Mouse (Mus musculus) hindbrain, embryonic 11.5 days (tissue): ENCODE results near the gene Ccdc190. TPM values are rescaled to one million over a fixed set of nuclear protein-coding genes. Genes with fewer than 3 reads are reported as not detected.

Experiments used
- ATAC-seq: fragments of 200-750 bp; cut with Nextera tagmentation; 2 replicates; pipeline ENCODE4 v1.8.0; 2017; ENCODE audit warnings: mild to moderate bottlenecking, moderate TSS enrichment, moderate library complexity; ENCODE audit not compliant: low FRiP score
- DNase-seq: peaks from one replicate; pipeline ENCODE4 v3.0.0-alpha.2; 2015; ENCODE audit warnings: low spot score
- H3K27ac ChIP-seq: fragments of 300-500 bp; sonication (generic); 2 replicates; pipeline ENCODE4 v1.5.1; 2014; ENCODE audit warnings: mild to moderate bottlenecking, low read depth, low read length
- H3K27me3 ChIP-seq: fragments of 300-500 bp; sonication (generic); 2 replicates; pipeline ENCODE4 v1.6.1; 2014; ENCODE audit warnings: mild to moderate bottlenecking, low read length, moderate library complexity, mixed read lengths; ENCODE audit not compliant: control insufficient read depth, insufficient read depth
- H3K36me3 ChIP-seq: fragments of 300-500 bp; sonication (generic); 2 replicates; pipeline ENCODE4 v1.6.1; 2014; ENCODE audit warnings: mild to moderate bottlenecking, low read length, moderate library complexity, mixed read lengths; ENCODE audit not compliant: control insufficient read depth, insufficient read depth
- H3K4me1 ChIP-seq: fragments of 300-500 bp; sonication (generic); replicated peaks from 2 replicates; pipeline ENCODE4 v1.6.1; 2014; ENCODE audit warnings: low read length, mixed read lengths; ENCODE audit not compliant: control insufficient read depth, insufficient read depth
- H3K4me2 ChIP-seq: fragments of 300-500 bp; sonication (generic); replicated peaks from 2 replicates; pipeline ENCODE4 v1.6.1; 2014; ENCODE audit warnings: mild to moderate bottlenecking, low read depth, low read length
- H3K4me3 ChIP-seq: fragments of 300-500 bp; sonication (generic); 2 replicates; pipeline ENCODE4 v1.5.1; 2014; ENCODE audit warnings: low read depth, low read length
- H3K9ac ChIP-seq: fragments of 300-500 bp; sonication (generic); 2 replicates; pipeline ENCODE4 v1.6.1; 2014; ENCODE audit warnings: low read depth, low read length
- H3K9me3 ChIP-seq: fragments of 300-500 bp; sonication (generic); 2 replicates; pipeline ENCODE4 v1.6.1; 2016; ENCODE audit warnings: low read length; ENCODE audit not compliant: control insufficient read depth
- WGBS: fragments of 180-500 bp; shearing (Covaris S2); extraction: QIAGEN DNeasy Blood & Tissue Kit; methylation state at CpG from one replicate; pipeline ENCODE4 v1.1.7; 2014; 5-methylcytosine and 5-hydroxymethylcytosine counted together
- polyA plus RNA-seq: library from polyadenylated mRNA; unstranded; fragments of >200 nt; fragmentation: Nextera tagmentation; extraction: Ambion mirVana; gene quantifications from 2 replicates; pipeline ENCODE4 v1.2.1, GENCODE M21; 2014

Gene Ccdc190
- 0.63 and 0.69 TPM in 2 replicates for polyA plus RNA-seq

DNA sequence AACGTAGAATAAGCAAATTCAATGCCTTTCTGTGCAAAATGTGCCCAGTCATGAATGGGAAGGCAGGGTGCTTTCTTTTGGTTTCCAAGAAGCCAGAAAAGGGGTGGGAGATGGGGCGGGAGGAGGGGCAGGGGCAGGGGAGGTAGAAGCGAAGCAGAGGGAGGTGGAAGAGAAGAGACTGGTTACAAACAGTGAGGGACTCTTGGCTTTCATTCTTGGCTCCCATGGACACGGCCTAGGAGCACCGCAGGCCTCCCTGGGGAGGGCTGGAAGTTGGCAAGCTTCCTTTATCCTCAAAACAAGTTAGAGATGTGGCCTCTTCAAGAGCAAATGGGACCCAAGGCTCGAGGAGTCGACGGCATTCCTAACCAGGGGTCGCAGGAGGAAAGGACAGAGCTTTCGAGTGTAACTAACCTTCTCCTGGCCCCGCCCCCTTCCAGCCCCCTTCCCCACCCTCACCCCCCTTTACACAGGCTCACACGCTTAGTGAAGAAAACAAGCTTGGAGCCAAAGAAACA is at the start of gene Ccdc190:
Gene Ccdc190 (plus strand): TSS at position 195 of the 518 bp plus-strand sequence.
- H3K4me3 ChIP-seq, result no peak within 1 kb of the TSS
- H3K9me3 ChIP-seq, result no peaks in the 10 kb centered on the region
- H3K27ac ChIP-seq, result no peak within 1 kb of the TSS
- 13% methylated on average over 12 of the region's 12 CpGs for WGBS
- DNase-seq, result no peak
- H3K27me3 ChIP-seq, result no peaks in the 10 kb centered on the region
- H3K9ac ChIP-seq, result no peak within 1 kb of the TSS
- H3K4me2 ChIP-seq, result no peak within 1 kb of the TSS
- H3K4me1 ChIP-seq, result no peaks in the 10 kb centered on the region
- peak; percentile 59 for ATAC-seq
- no peaks in the 10 kb centered on the region for H3K36me3 ChIP-seq

DNA sequence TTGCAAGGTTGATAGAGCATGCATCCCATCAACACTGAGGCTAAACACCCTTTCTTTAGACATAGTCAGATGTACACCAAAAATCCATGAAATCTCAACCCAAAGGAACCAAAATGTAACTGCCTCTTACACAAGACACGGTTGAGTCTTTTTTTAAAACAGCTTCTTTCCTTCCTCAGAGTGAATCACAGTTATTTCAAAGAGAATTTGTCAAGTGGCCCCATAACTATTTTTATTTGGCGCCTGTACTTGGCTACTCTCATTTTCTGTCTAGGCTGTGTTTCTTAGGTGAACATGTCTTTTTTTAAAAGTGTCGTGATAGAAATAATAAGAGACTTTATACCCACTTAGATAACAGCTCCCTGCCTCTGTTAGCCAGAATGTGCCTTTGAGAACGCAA is 49.4 kb upstream of the Ccdc190 start:
- no peak for DNase-seq
- no peak overlapping the region for H3K4me2 ChIP-seq
- no peaks in the 10 kb centered on the region for H3K36me3 ChIP-seq
- no peak overlapping the region for H3K4me3 ChIP-seq
- no peak overlapping the region for H3K9ac ChIP-seq
- ATAC-seq, result no peak
- H3K9me3 ChIP-seq, result no peaks in the 10 kb centered on the region
- no peaks in the 10 kb centered on the region for H3K4me1 ChIP-seq
- WGBS, result 92% methylated on average over 4 of the region's 4 CpGs
- H3K27me3 ChIP-seq, result no peaks in the 10 kb centered on the region
- no peak overlapping the region for H3K27ac ChIP-seq

DNA sequence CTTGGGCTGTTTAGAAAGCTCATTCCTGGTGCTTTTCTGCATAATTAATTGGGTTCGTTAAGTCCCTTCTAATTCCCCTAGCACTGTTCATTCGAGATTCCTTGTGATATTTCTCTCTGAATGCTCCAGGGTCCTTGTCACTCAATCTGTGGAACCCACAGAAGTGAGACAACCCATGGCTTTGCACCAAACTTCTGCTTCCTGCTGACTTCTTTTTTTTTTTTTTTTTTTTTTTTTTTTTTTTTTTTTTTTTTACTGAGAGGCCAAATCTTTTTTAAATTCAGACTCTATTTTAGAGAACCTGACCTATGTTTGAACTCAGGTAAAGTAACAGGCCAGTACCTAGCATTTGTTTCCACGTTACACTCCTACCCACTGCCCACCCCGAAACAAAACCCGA is 48.3 kb upstream of the Ccdc190 start:
- H3K4me3 ChIP-seq, result no peak overlapping the region
- WGBS, result 87% methylated on average over 5 of the region's 5 CpGs

DNA sequence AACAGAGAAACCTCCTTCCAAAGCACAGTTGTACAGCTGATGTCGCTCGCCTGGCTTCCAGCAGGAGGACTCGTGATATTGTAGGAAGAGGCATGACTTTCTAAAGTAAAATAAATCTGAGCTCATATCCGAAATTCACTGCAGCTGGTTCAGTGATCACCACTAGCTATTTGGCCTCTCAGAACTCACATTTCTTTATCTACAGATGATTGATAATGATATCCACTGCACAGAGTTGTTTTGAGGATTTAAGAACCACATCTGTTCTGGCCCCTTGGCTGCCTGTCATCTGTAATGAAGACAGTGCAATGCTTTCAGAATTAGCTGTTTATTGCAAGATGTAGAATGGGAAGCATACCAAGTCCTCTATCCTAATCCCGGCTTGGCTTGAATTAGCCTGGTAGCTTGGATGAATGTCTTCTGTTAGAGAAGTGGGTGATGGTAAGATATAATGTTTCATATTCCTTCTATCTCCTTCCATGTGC is 45.3 kb upstream of the Ccdc190 start:
- no peak overlapping the region for H3K9ac ChIP-seq
- H3K4me1 ChIP-seq, result no peaks in the 10 kb centered on the region
- no peak overlapping the region for H3K4me3 ChIP-seq
- DNase-seq (no peak), ATAC-seq (no peak)
- no peaks in the 10 kb centered on the region for H3K27me3 ChIP-seq
- H3K27ac ChIP-seq, result no peak overlapping the region
- 92% methylated on average over 5 of the region's 5 CpGs for WGBS
- no peaks in the 10 kb centered on the region for H3K9me3 ChIP-seq
- no peak overlapping the region for H3K4me2 ChIP-seq
- H3K36me3 ChIP-seq, result no peaks in the 10 kb centered on the region

More for the DNA sequence above, 48.3 kb upstream of the Ccdc190 start:
- H3K9me3 ChIP-seq, result no peaks in the 10 kb centered on the region
- H3K36me3 ChIP-seq, result no peaks in the 10 kb centered on the region
- H3K4me2 ChIP-seq, result no peak overlapping the region
- DNase-seq (no peak), ATAC-seq (no peak)
- H3K4me1 ChIP-seq, result no peaks in the 10 kb centered on the region
- no peak overlapping the region for H3K9ac ChIP-seq
- H3K27me3 ChIP-seq, result no peaks in the 10 kb centered on the region
- no peak overlapping the region for H3K27ac ChIP-seq

DNA sequence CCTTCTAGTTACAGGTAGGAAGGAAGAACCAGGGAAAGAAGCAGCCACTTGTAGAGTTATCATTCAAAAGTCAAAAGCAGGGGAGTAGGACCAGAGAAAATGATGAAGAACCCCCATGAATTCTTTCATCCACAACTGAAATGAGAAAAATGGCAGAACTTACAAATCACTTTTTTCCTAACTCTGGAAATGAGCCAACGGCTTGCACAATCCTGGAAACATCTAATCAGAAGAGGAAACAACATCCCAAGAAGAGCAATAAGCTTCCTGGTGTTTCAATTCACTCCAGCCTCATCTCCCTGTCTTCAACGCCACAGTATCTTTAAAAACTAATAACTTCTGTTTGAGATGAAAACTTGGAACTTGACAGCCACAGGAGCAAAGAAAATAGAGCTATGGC is 39.2 kb upstream of the Ccdc190 start:
- no peaks in the 10 kb centered on the region for H3K9me3 ChIP-seq
- no peaks in the 10 kb centered on the region for H3K4me1 ChIP-seq
- no peak overlapping the region for H3K4me3 ChIP-seq
- H3K9ac ChIP-seq, result no peak overlapping the region
- 82% methylated on average over 2 of the region's 2 CpGs for WGBS
- no peaks in the 10 kb centered on the region for H3K27me3 ChIP-seq
- no peak overlapping the region for H3K27ac ChIP-seq
- ATAC-seq (no peak), DNase-seq (no peak)
- H3K4me2 ChIP-seq, result no peak overlapping the region
- no peaks in the 10 kb centered on the region for H3K36me3 ChIP-seq

DNA sequence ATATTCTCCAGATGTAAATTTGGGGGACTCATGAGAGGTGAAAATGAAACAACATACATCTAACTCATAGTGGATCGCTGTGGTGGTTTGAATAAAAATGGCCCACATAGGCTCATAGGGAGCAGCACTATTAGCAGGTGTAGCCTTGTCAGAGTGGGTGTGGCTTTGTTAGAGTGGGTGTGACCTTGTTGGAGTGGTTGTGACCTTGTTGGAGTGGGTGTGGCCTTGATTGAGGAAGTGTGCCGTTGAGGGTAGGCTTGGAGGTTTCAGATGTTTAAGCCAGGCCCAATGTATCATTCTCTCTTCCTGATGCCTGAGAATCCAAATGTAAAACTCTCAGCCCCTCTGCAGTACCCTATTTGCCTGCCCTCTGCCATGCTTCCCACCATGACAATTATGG is 34.5 kb upstream of the Ccdc190 start:
- Histone ChIP-seq H3K9me3 (no peaks in the 10 kb centered on the region), H3K4me3 (no peak overlapping the region), H3K27me3 (no peaks in the 10 kb centered on the region), H3K36me3 (no peaks in the 10 kb centered on the region), H3K9ac (no peak overlapping the region), H3K4me1 (no peaks in the 10 kb centered on the region), H3K27ac (no peak overlapping the region), H3K4me2 (no peak overlapping the region)
- 90% methylated on average over 2 of the region's 2 CpGs for WGBS
- DNase-seq (no peak), ATAC-seq (no peak)

GRCm38 (mm10) chr1:169895686-169896085 is 32.8 kb upstream of the Ccdc190 start:
- ATAC-seq (no peak), DNase-seq (no peak)
- Histone ChIP-seq H3K4me1 (no peaks in the 10 kb centered on the region), H3K9me3 (no peaks in the 10 kb centered on the region), H3K36me3 (no peaks in the 10 kb centered on the region), H3K27ac (no peak overlapping the region), H3K9ac (no peak overlapping the region), H3K4me2 (no peak overlapping the region), H3K27me3 (no peaks in the 10 kb centered on the region), H3K4me3 (no peak overlapping the region)
- WGBS, result 82% methylated on average over 1 of the region's 1 CpGs

- Histone ChIP-seq H3K9me3 (no peaks in the 10 kb centered on the region), H3K4me3 (no peak overlapping the region), H3K27ac (no peak overlapping the region), H3K36me3 (no peaks in the 10 kb centered on the region), H3K9ac (no peak overlapping the region), H3K27me3 (no peaks in the 10 kb centered on the region), H3K4me2 (no peak overlapping the region), H3K4me1 (no peaks in the 10 kb centered on the region)
- no peak for DNase-seq
- no peak for ATAC-seq
- 50% methylated on average over 1 of the region's 1 CpGs for WGBS
Measured at GRCm38 (mm10) chr1:169897916-169898315, 30.5 kb upstream of the Ccdc190 start.

DNA sequence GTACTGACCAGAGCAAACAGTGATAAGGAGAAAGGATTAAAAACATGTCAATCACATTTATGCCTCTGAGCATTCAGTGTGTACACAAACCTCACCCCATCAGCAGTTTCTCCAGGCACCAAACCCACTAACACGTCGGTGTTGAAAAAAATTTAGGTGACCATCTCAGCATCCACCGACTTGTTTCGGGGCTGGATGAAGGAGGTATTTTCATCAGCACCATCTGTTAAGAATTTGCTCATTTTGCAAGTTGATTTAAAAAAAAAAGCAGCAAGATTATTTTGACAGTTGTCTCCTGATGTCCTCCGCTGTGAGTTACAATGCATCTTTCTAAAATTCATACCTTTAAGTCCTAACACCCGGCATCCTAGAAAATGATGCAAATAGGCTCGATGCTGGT is 29.8 kb upstream of the Ccdc190 start:
- Histone ChIP-seq H3K27me3 (no peaks in the 10 kb centered on the region), H3K4me3 (no peak overlapping the region), H3K9me3 (no peaks in the 10 kb centered on the region), H3K4me2 (no peak overlapping the region), H3K4me1 (no peaks in the 10 kb centered on the region), H3K36me3 (no peaks in the 10 kb centered on the region), H3K27ac (no peak overlapping the region), H3K9ac (no peak overlapping the region)
- WGBS, result 89% methylated on average over 7 of the region's 7 CpGs
- ATAC-seq (no peak), DNase-seq (no peak)
